ENCODE assay signal across 8 mouse cellular contexts in the genomic region with DNA sequence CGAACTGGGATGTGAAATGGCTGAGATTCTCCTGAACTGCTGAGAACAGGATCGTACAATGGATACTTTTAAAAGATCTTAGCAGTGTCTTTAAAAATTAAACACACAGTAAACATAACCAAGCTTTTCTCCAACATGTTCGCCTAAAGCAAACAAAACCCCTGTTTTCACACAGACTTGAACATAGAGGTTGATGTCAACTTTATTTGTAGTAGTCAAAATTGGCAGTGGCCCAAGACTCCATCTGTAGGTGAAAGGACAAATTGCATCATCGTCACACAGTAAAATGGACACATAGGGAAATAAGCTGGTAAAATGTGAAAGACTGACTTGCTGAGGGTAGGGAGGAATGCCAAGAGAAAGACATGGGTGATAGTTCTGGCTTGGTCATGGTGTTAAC.
DNase-seq lines count a peak whose midpoint lies in the region; ATAC-seq and TF ChIP-seq lines count a peak whose summit lies in the region.

No protein-coding gene starts in this region.

- 60% methylated on average over 4 of the region's 4 CpGs for WGBS in forebrain, embryonic 14.5 days
- 88% methylated on average over 4 of the region's 4 CpGs for WGBS in forebrain, embryonic 10.5 days
- WGBS in thymus, adult 2 months, result 83% methylated on average over 4 of the region's 4 CpGs

- H3K4me3 ChIP-seq in forebrain, embryonic 14.5 days (ENCODE audit: low read depth, low read length), result no peak overlapping the region
- no peak overlapping the region for H3K4me3 ChIP-seq in forebrain, embryonic 10.5 days
- no peak overlapping the region for H3K4me3 ChIP-seq in thymus, adult 2 months (ENCODE audit: control insufficient read depth, insufficient read depth, low read length)

- peaks cover 6% of the 10 kb centered on the region; the same call in 1 of the 2 replicates for H3K9me3 ChIP-seq in forebrain, embryonic 14.5 days (replicated peaks; ENCODE audit: control insufficient read depth, low read length)
- H3K9me3 ChIP-seq in forebrain, embryonic 10.5 days, result peaks cover 12% of the 10 kb centered on the region

- no peak for ATAC-seq in forebrain, embryonic 14.5 days

- no peak for TF ChIP-seq POLR2A in thymus, adult 2 months (IDR thresholded peaks at IDR 0.05; ENCODE audit: control insufficient read depth, extremely low read depth, insufficient read depth, low read length, poor library complexity)

- H3K9ac ChIP-seq in forebrain, embryonic 14.5 days (ENCODE audit: low read length), result no peak overlapping the region

- H3K36me3 ChIP-seq in forebrain, embryonic 14.5 days (ENCODE audit: control insufficient read depth, insufficient read depth, low read length), result no peaks in the 10 kb centered on the region
- peaks cover 8% of the 10 kb centered on the region for H3K36me3 ChIP-seq in forebrain, embryonic 10.5 days (replicated peaks)
- no peaks in the 10 kb centered on the region for H3K36me3 ChIP-seq in thymus, adult 2 months (ENCODE audit: control insufficient read depth, insufficient read depth, low read length)

- no peak overlapping the region for H3K27ac ChIP-seq in forebrain, embryonic 14.5 days (ENCODE audit: low read depth, low read length)
- H3K27ac ChIP-seq in forebrain, embryonic 10.5 days, result no peak overlapping the region
- H3K27ac ChIP-seq in thymus, adult 2 months (ENCODE audit: control insufficient read depth, insufficient read depth, low read length), result no peak overlapping the region

- peak; percentile 52 for DNase-seq in forebrain, embryonic 14.5 days (ENCODE audit: low spot score)
- no peak for DNase-seq in forebrain, embryonic 10.5 days (ENCODE audit: extremely low spot score, low spot score)
- peak; percentile 54 for DNase-seq in thymus, adult 2 months
- DNase-seq in thymus, adult 18-20 months, result no peak
- peak; percentile 70 for DNase-seq in induced T-regulatory cell, adult 2 months (ENCODE audit: low read depth)
- DNase-seq in lung, postnatal 36 days, result peak; percentile 85
- DNase-seq in frontal cortex, adult 2 months (ENCODE audit: extremely low spot score in 1 of 2, low spot score in 1 of 2), result no peak
- DNase-seq in left cerebral cortex, adult 9 months (ENCODE audit: low spot score in 2 of 2), result no peak

- no peaks in the 10 kb centered on the region for H3K27me3 ChIP-seq in forebrain, embryonic 14.5 days (replicated peaks; ENCODE audit: control insufficient read depth, insufficient read depth, low read length)
- H3K27me3 ChIP-seq in forebrain, embryonic 10.5 days (ENCODE audit: poor library complexity, severe bottlenecking), result no peaks in the 10 kb centered on the region
- H3K27me3 ChIP-seq in thymus, adult 2 months (ENCODE audit: control insufficient read depth, insufficient read depth, low read length), result no peaks in the 10 kb centered on the region

- H3K4me2 ChIP-seq in forebrain, embryonic 14.5 days (ENCODE audit: low read length), result no peak overlapping the region

- H3K4me1 ChIP-seq in forebrain, embryonic 14.5 days (ENCODE audit: control insufficient read depth, insufficient read depth, low read length), result no peaks in the 10 kb centered on the region
- no peaks in the 10 kb centered on the region for H3K4me1 ChIP-seq in forebrain, embryonic 10.5 days
- peaks cover 5% of the 10 kb centered on the region for H3K4me1 ChIP-seq in thymus, adult 2 months (replicated peaks; ENCODE audit: control insufficient read depth, insufficient read depth, low read length)

- no peak for TF ChIP-seq CTCF in thymus, adult 2 months (IDR thresholded peaks at IDR 0.05; ENCODE audit: borderline replicate concordance, control insufficient read depth, extremely low read depth, insufficient read depth, low read length, poor library complexity)

Comparison
In these comparisons a context has a peak if more than half of its experiments do, and no peak if none do; other contexts are left out.
1. DNase-seq: peak in forebrain, embryonic 14.5 days (single experiment), thymus, adult 2 months (single experiment), induced T-regulatory cell, adult 2 months (single experiment) and lung, postnatal 36 days (single experiment); none in forebrain, embryonic 10.5 days (single experiment), thymus, adult 18-20 months (0 of 2), frontal cortex, adult 2 months (0 of 2) and left cerebral cortex, adult 9 months (0 of 2).